Mouse (Mus musculus) lung, embryonic 14.5 days (tissue): Measurements from ENCODE around the gene A630095N17Rik. TPM values are rescaled to one million over a fixed set of nuclear protein-coding genes. Genes with fewer than 3 reads are reported as not detected.
"Not testable (repeated sequence)": the region's sequence is repeated elsewhere in the genome, so short reads cannot be mapped to it uniquely, and the experiment has no call there.

Experiments used
- ATAC-seq: fragments of 200-750 bp; cut with Nextera tagmentation; 2 replicates; pipeline ENCODE4 v1.8.0; 2017; ENCODE audit warnings: mild to moderate bottlenecking, moderate TSS enrichment, moderate library complexity; ENCODE audit not compliant: insufficient read depth
- DNase-seq: peaks from one replicate; pipeline ENCODE4 v3.0.0-alpha.2; 2015
- H3K27ac ChIP-seq: fragments of 300-500 bp; sonication (generic); 2 replicates; pipeline ENCODE4 v1.5.1; 2014; ENCODE audit warnings: low read depth, mild to moderate bottlenecking, moderate library complexity
- H3K27me3 ChIP-seq: fragments of 300-500 bp; sonication (generic); 2 replicates; pipeline ENCODE4 v1.6.1; 2014; ENCODE audit warnings: low read length, control low read depth; ENCODE audit not compliant: insufficient read depth
- H3K36me3 ChIP-seq: fragments of 300-500 bp; sonication (generic); 2 replicates; pipeline ENCODE4 v1.6.1; 2014; ENCODE audit warnings: control low read depth; ENCODE audit not compliant: insufficient read depth
- H3K4me1 ChIP-seq: fragments of 300-500 bp; sonication (generic); 2 replicates; pipeline ENCODE4 v1.6.1; 2014; ENCODE audit warnings: antibody characterized with exemption, control low read depth; ENCODE audit not compliant: insufficient read depth
- H3K4me2 ChIP-seq: fragments of 300-500 bp; sonication (generic); 2 replicates; pipeline ENCODE4 v1.6.1; 2014; ENCODE audit warnings: mild to moderate bottlenecking
- H3K4me3 ChIP-seq: fragments of 300-500 bp; sonication (generic); 2 replicates; pipeline ENCODE4 v1.5.1; 2014; ENCODE audit warnings: low read depth, low read length
- H3K9ac ChIP-seq: fragments of 300-500 bp; sonication (generic); 2 replicates; pipeline ENCODE4 v1.6.1; 2014
- H3K9me3 ChIP-seq: fragments of 300-500 bp; sonication (generic); 2 replicates; pipeline ENCODE4 v1.6.1; 2016; ENCODE audit warnings: low read depth, low read length, control low read depth
- CTCF ChIP-seq: IDR thresholded peaks from 2 replicates; pipeline ENCODE4 v1.5.1; 2016; ENCODE audit warnings: antibody characterized with exemption, low read depth
- WGBS: fragments of 180-500 bp; shearing (Covaris S2); extraction: QIAGEN DNeasy Blood & Tissue Kit; methylation state at CpG from one replicate; pipeline ENCODE4 v1.1.7; 2014; 5-methylcytosine and 5-hydroxymethylcytosine counted together
- polyA plus RNA-seq: library from polyadenylated mRNA; unstranded; fragments of >200 nt; fragmentation: Nextera tagmentation; extraction: Ambion mirVana; gene quantifications from 2 replicates; pipeline ENCODE4 v1.2.1, GENCODE M21; 2014

Gene A630095N17Rik
- polyA plus RNA-seq, 1 experiment from 2014 or later, result not detected

GRCm38 (mm10) chr1:75239591-75239990 lies 7.7 kb upstream of the A630095N17Rik start:
- no peak overlapping the region for H3K27ac ChIP-seq
- ATAC-seq, result no peak
- peaks cover 21% of the 10 kb centered on the region for H3K36me3 ChIP-seq
- H3K9ac ChIP-seq, result no peak overlapping the region
- no peak for DNase-seq
- no peak overlapping the region for H3K4me3 ChIP-seq
- H3K4me2 ChIP-seq, result no peak overlapping the region
- peaks cover 4% of the 10 kb centered on the region; the same call in 1 of the 2 replicates for H3K4me1 ChIP-seq
- no peaks in the 10 kb centered on the region for H3K9me3 ChIP-seq
- 80% methylated on average over 10 of the region's 10 CpGs for WGBS
- TF ChIP-seq CTCF, result no peak
- H3K27me3 ChIP-seq, result no peaks in the 10 kb centered on the region

GRCm38 (mm10) chr1:75236117-75237050 lies 4.5 kb upstream of the A630095N17Rik start, which contains the start of gene Dnajb2:
Dnajb2 (plus strand) TSS chr1:75236406.
- TF ChIP-seq CTCF, result no peak
- under 1% methylated on average over 64 of the region's 64 CpGs for WGBS

DNA sequence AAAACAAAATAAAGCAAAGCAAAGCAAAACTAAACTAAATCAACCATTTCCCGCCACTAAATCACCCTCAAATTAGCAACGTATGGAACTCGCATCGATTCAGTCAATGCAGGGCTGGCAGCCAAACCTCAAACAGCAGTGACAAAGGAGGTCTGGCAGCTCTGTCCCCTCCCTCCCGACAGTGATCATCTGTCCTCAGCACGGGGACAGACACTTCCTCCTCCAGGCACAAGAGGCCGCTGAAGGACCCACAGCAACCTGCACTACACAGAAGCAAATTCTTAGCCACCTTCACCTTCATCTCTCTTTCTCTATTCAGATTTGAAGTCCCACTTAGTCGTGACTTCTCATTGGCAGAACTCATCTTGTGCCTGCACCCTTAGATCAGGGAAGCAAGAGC lies 2.7 kb upstream of the A630095N17Rik start:
- WGBS, result 2% methylated on average over 8 of the region's 8 CpGs
- peak; percentile 71 for TF ChIP-seq CTCF
- Histone ChIP-seq H3K9me3 (no peaks in the 10 kb centered on the region), H3K4me2 (no peak overlapping the region), H3K9ac (no peak overlapping the region), H3K4me1 (peaks cover 4% of the 10 kb centered on the region; the same call in 1 of the 2 replicates), H3K4me3 (no peak overlapping the region), H3K27ac (no peak overlapping the region), H3K36me3 (no peaks in the 10 kb centered on the region), H3K27me3 (no peaks in the 10 kb centered on the region)
- DNase-seq (peak; percentile 75), ATAC-seq (peak; percentile 28; the same call in 1 of the 2 replicates)

More at GRCm38 (mm10) chr1:75236117-75237050, 4.5 kb upstream of the A630095N17Rik start, which contains the start of gene Dnajb2:
- peak; percentile 94 for ATAC-seq
- peak within 1 kb of the TSS; percentile 92 for H3K4me2 ChIP-seq
- H3K4me1 ChIP-seq, result peaks cover 4% of the 10 kb centered on the region; the same call in 1 of the 2 replicates
- peaks cover 7% of the 10 kb centered on the region; the same call in 1 of the 2 replicates for H3K36me3 ChIP-seq
- peak; percentile 88 for DNase-seq
- peak within 1 kb of the TSS; percentile 74 for H3K9ac ChIP-seq
- H3K9me3 ChIP-seq, result no peaks in the 10 kb centered on the region
- H3K4me3 ChIP-seq, result peak within 1 kb of the TSS; percentile 68
- no peaks in the 10 kb centered on the region for H3K27me3 ChIP-seq
- H3K27ac ChIP-seq, result peak within 1 kb of the TSS; percentile 89

DNA sequence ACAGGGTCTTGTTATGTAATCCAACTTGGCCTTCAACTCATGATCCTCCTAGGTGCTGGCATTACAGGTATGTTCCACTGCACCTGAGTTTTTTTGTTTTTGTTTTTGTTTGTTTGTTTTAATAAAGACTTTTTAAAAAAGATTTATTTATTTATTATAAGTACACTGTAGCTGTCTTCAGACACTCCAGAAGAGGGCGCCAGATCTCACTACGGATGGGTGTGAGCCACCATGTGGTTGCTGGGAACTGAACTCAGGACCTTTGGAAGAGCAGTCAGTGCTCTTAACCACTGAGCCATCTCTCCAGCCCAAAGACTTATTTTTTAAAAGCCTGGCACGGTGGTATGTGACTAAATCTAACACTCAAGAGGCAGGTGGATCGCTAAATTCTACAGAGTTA lies 587 bp upstream of the A630095N17Rik start:
- not testable (repeated sequence) for H3K36me3 ChIP-seq, H3K27me3 ChIP-seq, H3K4me2 ChIP-seq, H3K9me3 ChIP-seq, H3K27ac ChIP-seq, H3K4me1 ChIP-seq, DNase-seq, H3K4me3 ChIP-seq, H3K9ac ChIP-seq, ATAC-seq
- WGBS, result 65% methylated on average over 4 of the region's 4 CpGs

GRCm38 (mm10) chr1:75231224-75231623 lies 678 bp downstream of the A630095N17Rik start:
- no peak overlapping the region for H3K27ac ChIP-seq
- no peak overlapping the region for H3K4me2 ChIP-seq
- no peaks in the 10 kb centered on the region for H3K4me1 ChIP-seq
- no peak for TF ChIP-seq CTCF
- H3K36me3 ChIP-seq, result no peaks in the 10 kb centered on the region
- no peak overlapping the region for H3K4me3 ChIP-seq
- no peak overlapping the region for H3K9ac ChIP-seq
- no peak for DNase-seq
- 66% methylated on average over 4 of the region's 4 CpGs for WGBS
- H3K27me3 ChIP-seq, result no peaks in the 10 kb centered on the region
- H3K9me3 ChIP-seq, result no peaks in the 10 kb centered on the region
- ATAC-seq, result no peak

DNA sequence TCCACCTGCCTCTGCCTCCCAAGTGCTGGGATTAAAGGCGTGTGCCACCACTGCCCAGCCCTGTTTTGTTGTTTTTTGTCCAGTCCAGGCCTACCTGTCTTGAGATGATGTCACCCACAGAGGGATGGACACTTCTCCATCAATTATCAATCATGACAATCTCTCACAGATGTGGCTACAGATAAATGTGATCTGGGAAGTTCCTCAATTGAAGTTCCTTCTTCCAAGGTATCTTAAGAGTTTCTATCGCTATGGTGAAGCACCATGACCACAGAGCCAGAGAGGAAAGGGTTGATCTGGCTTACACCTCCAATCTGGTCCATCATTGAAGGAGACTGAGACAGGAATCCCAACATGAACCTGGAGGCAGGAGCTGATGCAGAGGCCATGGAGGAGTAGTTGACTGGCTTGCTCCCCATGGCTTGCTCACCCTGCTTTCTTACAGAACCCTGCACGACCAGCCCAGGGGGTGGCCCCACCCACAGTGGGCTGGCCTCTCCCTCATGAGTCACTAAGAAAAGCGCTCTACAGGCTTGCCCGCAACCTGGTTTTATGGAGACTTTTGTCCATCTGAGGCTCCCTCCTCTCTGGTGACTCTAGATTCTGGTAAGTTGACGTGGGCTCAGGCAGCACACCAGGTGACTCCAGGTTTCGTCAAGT lies 1.4 kb downstream of the A630095N17Rik start:
- H3K36me3 ChIP-seq, result no peaks in the 10 kb centered on the region
- 67% methylated on average over 7 of the region's 7 CpGs for WGBS
- H3K9ac ChIP-seq, result no peak overlapping the region
- no peak overlapping the region for H3K4me3 ChIP-seq
- no peaks in the 10 kb centered on the region for H3K27me3 ChIP-seq
- H3K4me1 ChIP-seq, result no peaks in the 10 kb centered on the region
- no peak for TF ChIP-seq CTCF
- no peak overlapping the region for H3K4me2 ChIP-seq
- ATAC-seq (no peak), DNase-seq (no peak)
- H3K9me3 ChIP-seq, result no peaks in the 10 kb centered on the region
- H3K27ac ChIP-seq, result no peak overlapping the region

- Histone ChIP-seq H3K4me2 (no peak overlapping the region), H3K9me3 (no peaks in the 10 kb centered on the region), H3K36me3 (no peaks in the 10 kb centered on the region), H3K4me1 (no peaks in the 10 kb centered on the region), H3K27ac (no peak overlapping the region), H3K9ac (no peak overlapping the region), H3K27me3 (no peaks in the 10 kb centered on the region), H3K4me3 (no peak overlapping the region)
- WGBS, result 58% methylated on average over 4 of the region's 4 CpGs
- DNase-seq (no peak), ATAC-seq (no peak)
- TF ChIP-seq CTCF, result no peak
These were observed 2.7 kb downstream of the A630095N17Rik start for GRCm38 (mm10) chr1:75229158-75229557.
